Mouse (Mus musculus) intestine, embryonic 14.5 days (tissue): Measurements from ENCODE around the gene Usp1. TPM values are rescaled to one million over a fixed set of nuclear protein-coding genes. Genes with fewer than 3 reads are reported as not detected.
"Not testable (repeated sequence)": the region's sequence is repeated elsewhere in the genome, so short reads cannot be mapped to it uniquely, and the experiment has no call there.

ENCODE experiments used
- ATAC-seq: fragments of 200-750 bp; cut with Nextera tagmentation; replicated peaks from 2 replicates; pipeline ENCODE4 v1.8.0; 2017; ENCODE audit warnings: low read depth, moderate number of reproducible peaks, moderate TSS enrichment, moderate library complexity; ENCODE audit not compliant: low FRiP score, low TSS enrichment
- DNase-seq: peaks from one replicate; pipeline ENCODE4 v3.0.0-alpha.2; 2018; ENCODE audit warnings: low spot score
- H3K27ac ChIP-seq: fragments of 300-500 bp; sonication (generic); 2 replicates; pipeline ENCODE4 v1.5.1; 2014; ENCODE audit warnings: low read depth, mild to moderate bottlenecking, control low read depth
- H3K27me3 ChIP-seq: fragments of 300-500 bp; sonication (generic); replicated peaks from 2 replicates; pipeline ENCODE4 v1.6.1; 2014; ENCODE audit warnings: low read length, control low read depth; ENCODE audit not compliant: control insufficient read depth, insufficient read depth
- H3K36me3 ChIP-seq: fragments of 300-500 bp; sonication (generic); 2 replicates; pipeline ENCODE4 v1.6.1; 2014; ENCODE audit warnings: low read length, control low read depth; ENCODE audit not compliant: control insufficient read depth, insufficient read depth
- H3K4me1 ChIP-seq: fragments of 300-500 bp; sonication (generic); replicated peaks from 2 replicates; pipeline ENCODE4 v1.6.1; 2014; ENCODE audit warnings: low read length, control low read depth, mixed read lengths; ENCODE audit not compliant: control insufficient read depth, insufficient read depth
- H3K4me2 ChIP-seq: fragments of 300-500 bp; sonication (generic); 2 replicates; pipeline ENCODE4 v1.6.1; 2014; ENCODE audit warnings: low read length
- H3K4me3 ChIP-seq: fragments of 300-500 bp; sonication (generic); 2 replicates; pipeline ENCODE4 v1.5.1; 2014; ENCODE audit warnings: low read depth, low read length, control low read depth, mixed read lengths
- H3K9ac ChIP-seq: fragments of 300-500 bp; sonication (generic); 2 replicates; pipeline ENCODE4 v1.6.1; 2014; ENCODE audit warnings: mild to moderate bottlenecking, low read length
- H3K9me3 ChIP-seq: fragments of 300-500 bp; sonication (generic); 2 replicates; pipeline ENCODE4 v1.6.1; 2016; ENCODE audit warnings: low read length, control low read depth; ENCODE audit not compliant: control insufficient read depth
- WGBS: fragments of 180-500 bp; shearing (Covaris S2); extraction: QIAGEN DNeasy Blood & Tissue Kit; methylation state at CpG from one replicate; pipeline ENCODE4 v1.1.7; 2014; 5-methylcytosine and 5-hydroxymethylcytosine counted together
- polyA plus RNA-seq: library from polyadenylated mRNA; unstranded; fragments of >200 nt; fragmentation: Nextera tagmentation; extraction: Ambion mirVana; gene quantifications from 2 replicates; pipeline ENCODE4 v1.2.1, GENCODE M21; 2014

Usp1 gene
- polyA plus RNA-seq, 1 experiment from 2014 or later = 123 TPM

- Histone ChIP-seq H3K27ac (no peak overlapping the region), H3K4me3 (no peak overlapping the region), H3K4me1 (no peaks in the 10 kb centered on the region), H3K27me3 (no peaks in the 10 kb centered on the region), H3K4me2 (no peak overlapping the region), H3K9ac (no peak overlapping the region), H3K9me3 (no peaks in the 10 kb centered on the region), H3K36me3 (peaks cover 69% of the 10 kb centered on the region)
- no peak for DNase-seq
- no peak for ATAC-seq
- 88% methylated on average over 3 of the region's 3 CpGs for WGBS
Observed at GRCm38 (mm10) chr4:98960243-98960642, 36.6 kb downstream of the Usp1 start.

GRCm38 (mm10) chr4:98969946-98970345 lies 46.3 kb downstream of the Usp1 start:
- ATAC-seq = no peak

GRCm38 (mm10) chr4:98975741-98976140 lies 52.1 kb downstream of the Usp1 start:
- Histone ChIP-seq H3K9me3 (no peaks in the 10 kb centered on the region), H3K27me3 (no peaks in the 10 kb centered on the region), H3K27ac (no peak overlapping the region), H3K4me1 (no peaks in the 10 kb centered on the region), H3K4me3 (no peak overlapping the region), H3K4me2 (no peak overlapping the region), H3K9ac (no peak overlapping the region), H3K36me3 (peaks cover 57% of the 10 kb centered on the region)
- WGBS = 71% methylated on average over 8 of the region's 8 CpGs
- DNase-seq (no peak), ATAC-seq (no peak)

More at GRCm38 (mm10) chr4:98969946-98970345, 46.3 kb downstream of the Usp1 start:
- no peaks in the 10 kb centered on the region for H3K27me3 ChIP-seq
- peaks cover 82% of the 10 kb centered on the region for H3K36me3 ChIP-seq
- H3K4me3 ChIP-seq = no peak overlapping the region
- DNase-seq = no peak
- no peak overlapping the region for H3K4me2 ChIP-seq
- no peak overlapping the region for H3K27ac ChIP-seq
- no peak overlapping the region for H3K9ac ChIP-seq
- no peaks in the 10 kb centered on the region for H3K4me1 ChIP-seq
- no peaks in the 10 kb centered on the region for H3K9me3 ChIP-seq
- WGBS = 83% methylated on average over 3 of the region's 3 CpGs

GRCm38 (mm10) chr4:98978288-98978687 lies 54.7 kb downstream of the Usp1 start:
- H3K9me3 ChIP-seq, H3K27me3 ChIP-seq, H3K4me3 ChIP-seq, H3K27ac ChIP-seq, DNase-seq, H3K4me2 ChIP-seq, H3K4me1 ChIP-seq, H3K9ac ChIP-seq, ATAC-seq: not testable (repeated sequence)
- WGBS = 93% methylated on average over 2 of the region's 2 CpGs
- peaks cover 45% of the 10 kb centered on the region for H3K36me3 ChIP-seq

GRCm38 (mm10) chr4:98978693-98979092 lies 55.1 kb downstream of the Usp1 start:
- no peaks in the 10 kb centered on the region for H3K9me3 ChIP-seq
- H3K27ac ChIP-seq = no peak overlapping the region
- no peaks in the 10 kb centered on the region for H3K4me1 ChIP-seq
- H3K4me2 ChIP-seq = no peak overlapping the region
- peaks cover 45% of the 10 kb centered on the region for H3K36me3 ChIP-seq
- DNase-seq (no peak), ATAC-seq (no peak)
- H3K9ac ChIP-seq = no peak overlapping the region
- H3K27me3 ChIP-seq = no peaks in the 10 kb centered on the region
- no peak overlapping the region for H3K4me3 ChIP-seq
- WGBS = 96% methylated on average over 2 of the region's 2 CpGs

- not testable (repeated sequence) for ATAC-seq, DNase-seq, H3K9ac ChIP-seq, H3K27me3 ChIP-seq, H3K4me2 ChIP-seq, H3K4me1 ChIP-seq, H3K4me3 ChIP-seq, H3K27ac ChIP-seq, H3K9me3 ChIP-seq
- 83% methylated on average over 3 of the region's 3 CpGs for WGBS
- peaks cover 49% of the 10 kb centered on the region for H3K36me3 ChIP-seq
Observed at GRCm38 (mm10) chr4:98979976-98980375, 56.4 kb downstream of the Usp1 start.

GRCm38 (mm10) chr4:98984701-98985100 lies 61.1 kb downstream of the Usp1 start:
- Histone ChIP-seq H3K36me3 (peaks cover 67% of the 10 kb centered on the region), H3K27me3 (no peaks in the 10 kb centered on the region), H3K9me3 (no peaks in the 10 kb centered on the region), H3K9ac (no peak overlapping the region), H3K4me1 (no peaks in the 10 kb centered on the region), H3K4me2 (no peak overlapping the region), H3K4me3 (no peak overlapping the region), H3K27ac (no peak overlapping the region)
- WGBS = 84% methylated on average over 8 of the region's 8 CpGs
- no peak for ATAC-seq
- no peak for DNase-seq

Other genes starting within 250 kb of the Usp1 start
- 0.60 and 0.74 TPM in 2 replicates for gene L1td1, start 197.1 kb upstream of the Usp1 start, polyA plus RNA-seq
- gene Kank4, start 106.3 kb upstream of the Usp1 start, polyA plus RNA-seq = 2.9 and 3.3 TPM in 2 replicates
- gene I0C0044D17Rik, start 100.0 kb upstream of the Usp1 start, polyA plus RNA-seq = not detected in 2 replicates
- 1.1 and 1.3 TPM in 2 replicates for gene Angptl3, start 107.1 kb downstream of the Usp1 start, polyA plus RNA-seq
- gene Dock7, start 197.1 kb downstream of the Usp1 start, polyA plus RNA-seq = 67.4 and 76.8 TPM in 2 replicates